Mouse (Mus musculus) bone marrow macrophage, adult 2 months (primary cell): ENCODE data around the gene Nox4. TPM values are rescaled to one million over a fixed set of nuclear protein-coding genes. Genes with fewer than 3 reads are reported as not detected.

Experiments
- H3K27ac ChIP-seq: 2 replicates; pipeline ENCODE4 v1.5.1; 2012; ENCODE audit warnings: low read depth, low read length; ENCODE audit not compliant: insufficient read depth
- H3K4me1 ChIP-seq: 2 replicates; pipeline ENCODE4 v1.6.1; 2012; ENCODE audit warnings: low read length; ENCODE audit not compliant: control insufficient read depth, insufficient read depth
- H3K4me3 ChIP-seq: 2 replicates; pipeline ENCODE4 v1.5.1; 2012; ENCODE audit warnings: mild to moderate bottlenecking, low read length, moderate library complexity; ENCODE audit not compliant: insufficient read depth
- CTCF ChIP-seq: IDR thresholded peaks from 2 replicates; pipeline ENCODE4 v1.5.1; 2012; ENCODE audit warnings: low read depth, mild to moderate bottlenecking, low read length, moderate library complexity
- POLR2A ChIP-seq: IDR thresholded peaks from 2 replicates; pipeline ENCODE4 v1.6.1; 2012; ENCODE audit warnings: mild to moderate bottlenecking, low read depth, low read length, borderline replicate concordance
- polyA plus RNA-seq: library from polyadenylated mRNA; stranded (reverse); fragments of >200 nt; gene quantifications from 2 replicates; pipeline ENCODE4 v1.2.4, GENCODE M21; 2012; ENCODE audit not compliant: missing spikeins, insufficient read depth, insufficient read length

Nox4 gene
- 0.57 TPM in 1 of 2 replicates, not detected in the other for polyA plus RNA-seq

DNA sequence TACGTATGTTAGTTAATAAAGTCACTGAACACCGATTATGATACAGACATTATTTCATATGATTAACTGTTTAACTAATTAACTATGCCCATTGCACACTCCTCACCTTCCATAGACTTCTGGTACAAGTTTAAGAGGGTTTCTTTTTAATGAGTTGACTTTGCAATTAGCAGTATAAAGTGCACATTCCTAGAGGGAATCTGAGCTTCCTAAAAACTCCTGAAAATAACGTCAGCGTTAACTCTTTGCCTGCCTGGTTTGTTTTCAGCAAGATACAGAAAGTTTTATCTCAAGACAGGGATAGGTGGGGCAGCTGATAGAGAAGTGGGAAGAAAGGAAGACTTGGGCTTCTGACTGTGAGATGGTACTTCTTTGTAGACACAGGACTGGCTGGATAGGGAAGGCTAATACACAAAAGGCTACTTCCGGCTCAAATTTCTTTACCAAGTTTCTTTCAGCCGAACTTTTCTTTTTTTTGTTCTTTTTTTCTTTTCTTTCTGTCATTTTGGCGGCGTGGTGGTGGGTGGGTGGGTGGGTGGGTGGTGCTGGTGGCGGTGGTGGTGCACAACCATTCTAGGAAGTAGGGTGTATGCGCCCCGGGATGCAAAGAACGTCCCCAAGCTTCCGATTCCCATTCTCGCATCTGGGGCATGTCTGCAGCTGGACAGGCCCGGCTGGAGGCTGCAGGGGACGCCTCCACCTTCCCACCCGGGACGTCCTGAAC is at the start of gene Nox4:
TSS of gene Nox4 (plus strand) at position 241 of the 724 bp plus-strand sequence.
- Histone ChIP-seq H3K27ac (no peak within 1 kb of the TSS), H3K4me3 (peak within 1 kb of the TSS; percentile 5; the same call in 1 of the 2 replicates), H3K4me1 (no peaks in the 10 kb centered on the region)
- TF ChIP-seq POLR2A = no peak

DNA sequence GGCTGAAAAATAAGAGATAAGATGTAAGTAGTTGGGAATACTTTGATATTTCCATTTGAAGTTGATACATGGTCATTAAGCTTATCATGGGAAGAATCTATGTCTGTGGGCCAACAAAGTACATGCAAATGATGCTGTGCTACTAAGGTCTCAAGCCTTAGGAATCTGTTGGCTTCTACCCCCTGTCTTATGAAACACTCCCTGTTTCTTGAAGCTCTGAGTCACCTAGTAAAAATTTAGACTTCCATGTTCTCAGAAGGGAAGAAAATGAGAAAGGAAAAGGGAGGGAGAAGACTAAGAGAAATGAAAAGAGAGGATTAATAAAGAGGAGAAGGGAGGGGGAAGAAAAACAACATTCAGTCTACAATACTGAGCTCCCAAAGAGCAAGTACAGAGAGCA is 41.1 kb upstream of the Nox4 start:
- Histone ChIP-seq H3K4me3 (no peak overlapping the region), H3K27ac (no peak overlapping the region), H3K4me1 (no peaks in the 10 kb centered on the region)
- TF ChIP-seq CTCF = no peak
- TF ChIP-seq POLR2A = no peak

- H3K27ac ChIP-seq = no peak overlapping the region
- H3K4me3 ChIP-seq = no peak overlapping the region
- TF ChIP-seq POLR2A (no peak), CTCF (no peak)
- no peaks in the 10 kb centered on the region for H3K4me1 ChIP-seq
These were observed 24.2 kb upstream of the Nox4 start for GRCm38 (mm10) chr7:87221712-87222111.

GRCm38 (mm10) chr7:87222751-87223150 is 23.1 kb upstream of the Nox4 start:
- H3K27ac ChIP-seq = no peak overlapping the region
- no peak overlapping the region for H3K4me3 ChIP-seq
- no peak for TF ChIP-seq POLR2A
- no peak for TF ChIP-seq CTCF
- no peaks in the 10 kb centered on the region for H3K4me1 ChIP-seq

- H3K4me3 ChIP-seq = no peak overlapping the region
- no peaks in the 10 kb centered on the region for H3K4me1 ChIP-seq
- no peak overlapping the region for H3K27ac ChIP-seq
- TF ChIP-seq CTCF (no peak), POLR2A (no peak)
These were observed 20.3 kb upstream of the Nox4 start for GRCm38 (mm10) chr7:87225617-87226016.

DNA sequence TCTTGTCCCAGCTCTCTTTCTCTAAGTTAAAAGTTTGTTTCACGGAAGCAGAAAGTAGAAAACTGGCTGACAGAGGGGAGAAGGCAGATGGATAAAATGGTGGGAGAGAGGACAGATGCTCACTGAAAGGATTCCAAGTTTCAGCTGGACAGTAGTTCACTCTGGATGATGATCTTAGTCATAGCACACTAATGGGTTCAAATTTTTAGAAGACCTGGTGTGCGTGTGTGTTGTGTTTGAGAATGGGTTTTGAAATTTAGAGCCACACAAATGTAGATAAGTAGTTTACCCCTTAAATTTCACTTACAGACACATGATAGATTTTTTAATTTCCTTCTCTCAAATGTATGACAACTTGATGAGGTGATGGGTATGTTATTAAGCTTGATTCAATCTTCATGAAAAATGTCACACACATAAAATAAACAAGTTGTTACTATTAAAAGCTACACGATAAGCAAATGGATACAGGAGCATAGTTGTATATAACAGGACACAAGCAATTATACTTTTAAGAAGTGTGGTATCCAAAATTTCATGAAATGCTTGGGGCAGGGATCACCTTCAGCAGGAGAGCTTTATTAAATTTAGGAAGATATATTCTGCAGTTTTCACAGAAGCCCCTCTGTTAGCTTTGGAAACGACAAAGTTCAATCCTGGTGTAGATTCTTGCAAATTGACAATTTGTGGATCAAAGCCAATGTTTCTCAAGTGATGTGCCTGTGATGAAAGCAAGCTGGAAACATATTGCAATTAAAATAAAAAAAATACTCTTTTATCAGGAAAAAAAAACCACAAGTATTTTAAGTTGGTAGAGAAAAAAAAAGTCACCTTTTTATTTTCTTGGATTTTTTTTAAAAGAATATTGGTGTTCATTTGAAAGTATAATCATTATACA is 18.6 kb upstream of the Nox4 start:
- no peak overlapping the region for H3K27ac ChIP-seq

DNA sequence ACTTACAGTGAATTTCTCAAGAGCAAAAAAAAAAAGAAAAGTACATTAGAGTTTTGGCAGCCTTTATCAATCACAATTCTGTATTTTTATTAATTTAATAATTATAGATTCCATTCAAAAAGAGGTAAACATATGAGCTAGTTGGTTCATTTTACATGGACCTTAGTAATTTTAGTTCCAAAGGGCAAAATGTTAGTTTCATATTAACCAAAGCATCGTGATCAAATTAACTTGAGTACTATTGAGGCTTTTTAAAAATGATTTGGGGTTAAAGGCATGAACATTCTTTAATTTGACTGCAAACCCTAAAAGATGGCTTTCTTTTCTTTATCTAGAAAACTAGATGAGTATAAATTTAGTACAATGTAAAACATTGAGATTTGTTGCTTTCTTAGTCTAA is 16.4 kb upstream of the Nox4 start:
- H3K27ac ChIP-seq = no peak overlapping the region
- H3K4me1 ChIP-seq = no peaks in the 10 kb centered on the region
- no peak overlapping the region for H3K4me3 ChIP-seq
- TF ChIP-seq CTCF (no peak), POLR2A (no peak)

More for the DNA sequence above, 18.6 kb upstream of the Nox4 start:
- Histone ChIP-seq H3K4me3 (no peak overlapping the region), H3K4me1 (no peaks in the 10 kb centered on the region)
- TF ChIP-seq CTCF (no peak), POLR2A (no peak)

- Histone ChIP-seq H3K27ac (no peak overlapping the region), H3K4me3 (no peak overlapping the region), H3K4me1 (no peaks in the 10 kb centered on the region)
- TF ChIP-seq POLR2A (no peak), CTCF (no peak)
These were observed 4.8 kb upstream of the Nox4 start for GRCm38 (mm10) chr7:87241139-87241538.

DNA sequence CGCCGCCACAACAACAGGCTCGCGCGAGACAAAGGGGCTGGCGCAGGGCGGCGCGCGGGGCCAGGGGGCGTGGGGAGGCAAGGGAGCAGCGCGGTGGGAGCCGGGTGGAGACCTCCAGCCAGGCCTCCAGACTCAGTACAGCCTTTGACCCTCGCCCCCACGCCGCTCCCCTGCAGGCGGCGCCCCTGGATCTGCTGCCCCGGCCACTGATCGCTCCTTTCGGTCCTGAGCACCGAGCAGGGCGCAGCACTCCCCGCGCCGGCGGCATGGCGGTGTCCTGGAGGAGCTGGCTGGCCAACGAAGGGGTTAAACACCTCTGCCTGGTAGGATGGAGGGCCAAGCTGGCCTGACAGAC is 661 bp downstream of the Nox4 start:
- H3K4me1 ChIP-seq = no peaks in the 10 kb centered on the region
- H3K4me3 ChIP-seq = peak overlapping the region; percentile 5; the same call in 1 of the 2 replicates
- no peak for TF ChIP-seq CTCF
- no peak for TF ChIP-seq POLR2A
- H3K27ac ChIP-seq = no peak overlapping the region

DNA sequence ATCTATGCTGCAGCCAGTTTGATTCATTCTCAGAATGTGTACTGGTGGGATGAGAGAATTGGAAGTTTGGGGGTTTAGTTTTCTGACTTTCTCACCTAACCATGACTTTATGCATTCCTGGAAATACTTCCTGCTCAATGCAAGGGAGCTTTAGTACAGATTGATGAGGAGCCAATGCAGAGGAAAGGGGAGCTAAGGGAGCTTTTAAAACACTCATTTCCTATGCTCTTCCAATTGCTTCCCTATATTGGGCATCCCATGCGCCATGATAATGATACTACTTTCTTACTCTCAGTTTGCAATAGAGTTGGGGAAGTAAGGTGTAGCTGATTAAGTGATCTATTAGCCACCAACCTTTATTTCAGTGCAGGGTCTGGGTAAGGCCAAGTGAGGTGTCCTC is 1.0 kb downstream of the Nox4 start:
- Histone ChIP-seq H3K27ac (no peak overlapping the region), H3K4me1 (no peaks in the 10 kb centered on the region), H3K4me3 (0 out of 2 replicates have a peak overlapping the region, but pooled peaks have one; percentile 5)
- TF ChIP-seq CTCF (no peak), POLR2A (no peak)
